Mouse (Mus musculus): Measurements from ENCODE around the gene Cyp4f39. TPM values are rescaled to one million over a fixed set of nuclear protein-coding genes. Genes with fewer than 3 reads are reported as not detected.
"Not testable (repeated sequence)": the region's sequence is repeated elsewhere in the genome, so short reads cannot be mapped to it uniquely, and the experiment has no call there.

Gene Cyp4f39
- polyA plus RNA-seq, 1 experiment from 2014 or later, result 1.4 TPM

DNA sequence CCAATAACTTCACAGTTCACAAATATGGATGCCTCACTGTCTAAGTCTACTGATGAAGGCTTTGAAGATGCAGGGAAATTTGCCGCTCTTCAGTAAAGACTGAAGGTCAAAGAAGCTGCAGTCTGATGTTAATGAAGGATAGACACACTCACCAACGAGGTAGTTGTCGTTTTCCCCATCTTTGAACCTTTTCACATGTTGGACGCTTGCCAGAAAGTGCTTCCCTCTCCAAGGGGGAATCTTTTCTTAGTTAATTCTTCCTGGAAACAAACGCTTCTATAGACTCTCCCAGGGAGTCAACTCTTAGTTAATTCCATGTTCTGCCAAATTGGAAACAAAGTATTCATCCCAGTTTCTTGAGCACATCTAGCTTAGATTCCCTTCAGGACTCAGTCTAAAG lies 63.6 kb downstream of the Cyp4f39 start:
- Histone ChIP-seq H3K4me2 (no peak overlapping the region), H3K4me3 (no peak overlapping the region), H3K36me3 (peaks cover 20% of the 10 kb centered on the region), H3K27ac (no peak overlapping the region), H3K27me3 (no peaks in the 10 kb centered on the region), H3K4me1 (replicated peaks) (no peaks in the 10 kb centered on the region), H3K9me3 (no peaks in the 10 kb centered on the region), H3K9ac (no peak overlapping the region)
- ATAC-seq (ENCODE audit: low FRiP score), result no peak
- WGBS, result 75% methylated on average over 5 of the region's 5 CpGs

DNA sequence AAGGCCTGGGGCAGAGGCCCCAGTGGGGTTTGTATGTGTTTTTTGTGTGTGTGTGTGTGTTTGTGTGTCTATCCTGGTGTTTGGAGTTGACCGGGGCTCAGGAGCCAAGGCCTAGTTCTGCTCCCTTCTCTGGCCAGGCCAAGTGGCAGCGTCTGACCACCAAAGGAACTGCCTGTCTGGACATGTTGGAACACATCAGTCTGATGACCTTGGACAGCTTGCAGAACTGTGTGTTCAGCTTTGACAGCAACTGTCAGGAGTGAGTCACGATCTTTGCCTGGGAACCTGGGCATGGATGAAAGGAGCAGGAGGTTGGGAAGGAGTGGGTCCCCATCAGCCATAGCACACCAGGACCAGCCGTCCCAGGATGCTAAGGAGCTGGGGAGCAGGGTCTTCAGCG lies 69.5 kb downstream of the Cyp4f39 start:
- no peak for ATAC-seq (ENCODE audit: low FRiP score)
- 93% methylated on average over 5 of the region's 5 CpGs for WGBS
- H3K4me3 ChIP-seq, result no peak overlapping the region
- H3K27ac ChIP-seq, result no peak overlapping the region
- no peak overlapping the region for H3K4me2 ChIP-seq
- no peaks in the 10 kb centered on the region for H3K27me3 ChIP-seq
- H3K9ac ChIP-seq, result no peak overlapping the region
- H3K4me1 ChIP-seq (replicated peaks), result no peaks in the 10 kb centered on the region
- no peaks in the 10 kb centered on the region for H3K9me3 ChIP-seq
- H3K36me3 ChIP-seq, result peaks cover 58% of the 10 kb centered on the region

DNA sequence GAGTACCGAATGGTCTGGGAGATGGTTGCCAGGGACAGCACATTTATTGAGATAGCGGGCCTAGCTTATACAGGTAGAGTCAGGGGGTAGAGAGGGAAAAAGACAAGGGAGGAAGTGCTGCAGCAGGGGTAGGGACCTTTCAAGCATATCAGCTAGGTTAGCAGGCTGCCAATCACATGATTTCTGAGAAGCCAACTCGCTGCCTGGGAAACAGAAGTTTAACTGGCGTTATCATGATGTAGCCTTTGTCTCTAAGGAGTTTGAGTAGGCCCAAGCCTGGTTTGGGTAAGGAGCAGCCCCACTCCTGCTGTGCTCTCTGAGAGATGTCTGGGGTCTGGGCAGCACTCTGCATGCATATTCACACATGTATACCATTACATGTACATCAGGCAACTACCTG lies 69.9 kb downstream of the Cyp4f39 start:
- no peaks in the 10 kb centered on the region for H3K27me3 ChIP-seq
- no peak overlapping the region for H3K9ac ChIP-seq
- peaks cover 58% of the 10 kb centered on the region for H3K36me3 ChIP-seq
- ATAC-seq (ENCODE audit: low FRiP score), result no peak
- no peaks in the 10 kb centered on the region for H3K4me1 ChIP-seq (replicated peaks)
- WGBS, result 93% methylated on average over 4 of the region's 4 CpGs
- no peak overlapping the region for H3K27ac ChIP-seq
- no peaks in the 10 kb centered on the region for H3K9me3 ChIP-seq
- H3K4me2 ChIP-seq, result no peak overlapping the region
- no peak overlapping the region for H3K4me3 ChIP-seq

DNA sequence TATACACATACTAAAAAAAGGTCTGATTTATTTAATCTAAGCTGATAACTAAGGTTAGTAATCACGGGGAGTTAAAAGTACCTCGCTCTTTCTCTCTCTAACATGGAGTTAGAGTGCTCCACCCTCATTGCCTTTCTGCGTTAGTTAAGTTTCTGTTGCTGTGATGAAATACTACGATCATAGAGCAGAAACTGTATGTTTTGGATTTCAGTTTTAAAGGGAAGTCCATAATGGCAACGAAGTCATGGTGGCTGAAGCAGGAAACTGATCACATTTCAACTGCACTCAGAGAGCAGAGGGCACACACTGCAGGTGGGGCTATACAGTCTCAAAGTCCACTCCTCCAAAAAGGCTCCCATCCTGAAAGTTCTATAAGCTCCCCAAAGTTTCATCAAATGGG lies 70.3 kb downstream of the Cyp4f39 start:
- H3K4me1 ChIP-seq (replicated peaks), result no peaks in the 10 kb centered on the region
- H3K27ac ChIP-seq, result no peak overlapping the region
- WGBS, result 92% methylated on average over 5 of the region's 5 CpGs
- ATAC-seq (ENCODE audit: low FRiP score), result no peak
- no peak overlapping the region for H3K4me2 ChIP-seq
- no peak overlapping the region for H3K9ac ChIP-seq
- peaks cover 55% of the 10 kb centered on the region for H3K36me3 ChIP-seq
- H3K9me3 ChIP-seq, result no peaks in the 10 kb centered on the region
- H3K27me3 ChIP-seq, result no peaks in the 10 kb centered on the region
- H3K4me3 ChIP-seq, result no peak overlapping the region

DNA sequence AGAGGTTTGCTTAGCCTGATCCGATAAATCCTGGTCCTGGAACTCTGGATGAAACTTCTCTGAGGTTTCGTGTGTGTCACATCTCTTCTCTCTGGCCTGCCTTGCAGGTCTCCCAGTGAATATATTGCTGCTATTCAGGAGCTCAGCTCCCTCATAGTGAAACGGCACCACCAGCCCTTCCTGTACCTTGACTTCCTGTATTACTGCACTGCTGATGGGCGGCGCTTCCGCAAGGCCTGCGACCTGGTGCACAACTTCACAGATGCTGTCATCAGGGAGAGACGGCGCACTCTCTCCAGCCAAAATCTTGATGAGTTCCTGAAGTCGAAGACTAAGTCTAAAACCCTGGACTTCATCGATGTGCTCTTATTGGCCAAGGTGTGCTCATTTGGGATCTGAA lies 71.4 kb downstream of the Cyp4f39 start:
- Histone ChIP-seq H3K4me3 (no peak overlapping the region), H3K9me3 (no peaks in the 10 kb centered on the region), H3K9ac (no peak overlapping the region), H3K4me2 (no peak overlapping the region), H3K36me3 (peaks cover 53% of the 10 kb centered on the region), H3K4me1 (replicated peaks) (peaks cover 9% of the 10 kb centered on the region), H3K27me3 (no peaks in the 10 kb centered on the region), H3K27ac (no peak overlapping the region)
- WGBS, result 94% methylated on average over 11 of the region's 11 CpGs
- ATAC-seq (ENCODE audit: low FRiP score), result no peak

DNA sequence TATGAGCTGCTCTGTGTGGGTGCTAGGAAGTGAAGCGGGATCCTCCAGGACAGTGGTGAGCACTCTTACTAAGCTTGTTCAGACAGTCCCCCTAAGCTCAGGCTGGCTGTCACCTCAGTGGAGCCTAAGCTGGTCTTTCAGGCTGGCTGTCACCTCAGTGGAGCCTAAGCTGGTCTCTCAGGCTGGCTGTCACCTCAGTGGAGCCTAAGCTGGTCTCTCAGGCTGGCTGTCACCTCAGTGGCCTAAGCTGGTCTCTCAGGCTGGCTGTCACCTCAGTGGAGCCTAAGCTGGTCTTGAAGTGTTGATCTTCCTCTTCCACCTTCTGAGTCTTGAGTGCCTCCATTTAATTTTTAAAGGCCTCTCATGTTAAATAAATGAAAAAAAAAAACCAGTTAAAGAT lies 73.8 kb downstream of the Cyp4f39 start:
- not testable (repeated sequence) for H3K27me3 ChIP-seq; H3K27ac ChIP-seq; H3K9ac ChIP-seq; H3K4me2 ChIP-seq; H3K9me3 ChIP-seq; H3K4me3 ChIP-seq; ATAC-seq (ENCODE audit: low FRiP score); H3K4me1 ChIP-seq (replicated peaks)
- H3K36me3 ChIP-seq, result peaks cover 38% of the 10 kb centered on the region
- 92% methylated on average over 1 of the region's 1 CpGs for WGBS

DNA sequence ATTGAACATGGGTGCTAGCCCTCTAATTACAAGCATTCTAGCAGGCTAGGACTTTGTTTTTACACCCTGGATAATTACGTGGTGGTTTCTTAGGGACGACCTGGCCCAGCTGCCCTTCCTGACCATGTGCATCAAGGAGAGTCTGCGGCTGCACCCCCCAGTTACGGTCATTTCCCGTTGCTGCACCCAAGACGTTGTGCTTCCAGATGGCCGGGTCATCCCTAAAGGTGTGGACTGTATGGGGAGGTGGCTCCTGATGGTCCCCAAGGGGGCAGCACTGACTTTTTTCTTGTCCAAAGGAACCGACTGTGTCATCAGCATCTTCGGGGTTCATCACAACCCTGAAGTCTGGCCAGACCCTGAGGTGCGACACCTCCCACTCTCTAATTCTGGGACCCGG lies 75.2 kb downstream of the Cyp4f39 start:
- WGBS, result 89% methylated on average over 11 of the region's 11 CpGs
- H3K36me3 ChIP-seq, result peaks cover 28% of the 10 kb centered on the region
- no peaks in the 10 kb centered on the region for H3K9me3 ChIP-seq
- H3K27me3 ChIP-seq, result no peaks in the 10 kb centered on the region
- H3K4me2 ChIP-seq, result no peak overlapping the region
- peaks cover 9% of the 10 kb centered on the region for H3K4me1 ChIP-seq (replicated peaks)
- H3K4me3 ChIP-seq, result no peak overlapping the region
- H3K9ac ChIP-seq, result no peak overlapping the region
- H3K27ac ChIP-seq, result no peak overlapping the region
- ATAC-seq (ENCODE audit: low FRiP score), result no peak

DNA sequence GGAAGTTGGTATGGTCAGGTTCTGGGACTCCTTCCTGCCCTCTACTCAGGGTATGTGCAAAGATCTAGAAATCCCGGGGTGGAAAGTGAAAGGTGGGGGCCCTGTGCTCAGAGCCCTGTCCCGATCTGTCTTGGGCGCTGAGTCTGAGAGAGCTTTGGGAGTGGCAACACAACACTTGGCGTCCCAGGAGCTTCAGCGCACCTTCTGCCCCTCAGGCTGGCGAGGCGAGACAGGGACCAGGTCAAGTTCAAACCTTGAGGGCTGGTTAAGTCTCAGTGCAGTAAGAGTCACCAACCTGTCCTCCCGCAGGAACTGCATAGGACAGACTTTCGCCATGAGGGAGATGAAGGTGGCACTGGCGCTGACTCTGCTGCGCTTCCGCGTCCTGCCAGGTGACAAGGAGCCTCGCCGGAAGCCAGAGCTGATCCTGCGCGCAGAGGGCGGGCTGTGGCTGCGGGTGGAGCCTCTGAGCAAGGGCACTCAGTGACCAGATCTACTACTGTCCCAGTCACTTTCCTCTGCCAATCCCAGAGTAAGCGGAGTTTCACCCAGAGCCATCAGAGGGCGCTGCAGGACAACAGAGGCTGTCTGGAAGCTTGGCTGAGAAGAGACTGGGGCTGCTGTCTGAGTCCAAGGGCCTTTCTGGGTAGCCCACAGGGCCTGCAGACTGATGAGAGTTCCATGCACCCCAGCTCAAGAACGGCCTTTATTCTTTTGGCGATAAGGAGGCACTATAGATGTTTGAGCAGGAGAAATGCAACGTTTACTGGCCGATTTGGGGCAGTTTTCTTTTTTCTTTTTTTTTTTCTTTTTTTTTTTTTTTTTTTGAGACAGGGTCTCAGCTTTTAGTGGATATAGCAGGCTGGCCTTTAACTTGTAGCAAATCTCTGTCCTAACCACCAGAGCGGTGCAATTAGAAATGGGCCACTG lies 76.2 kb downstream of the Cyp4f39 start:
- Histone ChIP-seq H3K4me1 (replicated peaks) (peaks cover 9% of the 10 kb centered on the region), H3K9me3 (no peaks in the 10 kb centered on the region), H3K36me3 (peaks cover 19% of the 10 kb centered on the region), H3K4me3 (0 out of 2 replicates have a peak overlapping the region, but pooled peaks have one; percentile 15), H3K27me3 (no peaks in the 10 kb centered on the region), H3K4me2 (peak overlapping the region; percentile 46), H3K27ac (no peak overlapping the region), H3K9ac (peak overlapping the region; percentile 59; the same call in 1 of the 2 replicates)
- ATAC-seq (ENCODE audit: low FRiP score), result peak; percentile 59
- WGBS, result 20% methylated on average over 26 of the region's 26 CpGs

DNA sequence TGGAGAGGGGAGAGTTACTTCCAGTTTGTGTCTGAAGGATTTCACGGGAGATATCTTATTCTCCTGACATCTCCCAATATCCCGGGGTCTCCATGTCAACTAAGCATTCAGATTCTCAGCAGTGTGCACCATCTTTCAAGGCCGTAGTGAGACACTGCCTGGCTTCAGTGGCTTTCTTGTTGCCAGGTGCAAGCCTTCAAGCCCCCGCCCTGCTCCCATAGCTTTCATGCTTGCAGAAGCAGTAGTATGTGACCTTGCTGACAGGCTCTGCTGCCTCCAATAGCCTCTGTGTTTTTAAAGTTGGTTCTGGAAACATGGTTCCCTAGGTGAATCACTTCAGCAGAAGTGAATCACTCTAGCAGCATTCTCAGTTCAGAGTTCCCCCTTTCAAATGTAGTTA lies 79.8 kb downstream of the Cyp4f39 start:
- H3K9ac ChIP-seq; H3K27me3 ChIP-seq; H3K4me2 ChIP-seq; H3K4me3 ChIP-seq; H3K27ac ChIP-seq; H3K36me3 ChIP-seq; ATAC-seq (ENCODE audit: low FRiP score); H3K9me3 ChIP-seq: not testable (repeated sequence)
- peaks cover 21% of the 10 kb centered on the region for H3K4me1 ChIP-seq (replicated peaks)
- WGBS, result 55% methylated on average over 4 of the region's 4 CpGs

DNA sequence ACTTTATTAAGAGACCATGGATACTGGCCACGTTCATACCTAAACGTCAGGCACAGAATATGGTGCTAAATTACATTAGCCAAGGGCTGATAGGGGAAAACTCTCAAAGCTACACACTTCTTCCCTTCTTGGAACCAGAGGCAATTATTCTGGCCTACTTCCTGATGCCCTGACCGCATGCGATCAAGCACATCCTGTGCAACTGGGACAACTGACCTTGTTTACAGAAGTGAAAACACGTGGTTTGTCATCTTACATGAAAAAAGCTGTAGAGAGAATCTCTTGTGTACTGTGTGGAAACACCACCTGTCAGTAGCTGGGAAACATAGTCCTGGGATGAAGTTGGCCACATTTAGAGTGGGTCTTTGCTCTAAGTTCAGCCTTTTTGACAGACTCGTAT lies 81.5 kb downstream of the Cyp4f39 start:
- Histone ChIP-seq H3K9ac (no peak overlapping the region), H3K36me3 (no peaks in the 10 kb centered on the region), H3K9me3 (no peaks in the 10 kb centered on the region), H3K27me3 (no peaks in the 10 kb centered on the region), H3K27ac (no peak overlapping the region), H3K4me3 (no peak overlapping the region), H3K4me2 (no peak overlapping the region), H3K4me1 (replicated peaks) (peaks cover 16% of the 10 kb centered on the region)
- no peak for ATAC-seq (ENCODE audit: low FRiP score)
- WGBS, result 85% methylated on average over 6 of the region's 6 CpGs

DNA sequence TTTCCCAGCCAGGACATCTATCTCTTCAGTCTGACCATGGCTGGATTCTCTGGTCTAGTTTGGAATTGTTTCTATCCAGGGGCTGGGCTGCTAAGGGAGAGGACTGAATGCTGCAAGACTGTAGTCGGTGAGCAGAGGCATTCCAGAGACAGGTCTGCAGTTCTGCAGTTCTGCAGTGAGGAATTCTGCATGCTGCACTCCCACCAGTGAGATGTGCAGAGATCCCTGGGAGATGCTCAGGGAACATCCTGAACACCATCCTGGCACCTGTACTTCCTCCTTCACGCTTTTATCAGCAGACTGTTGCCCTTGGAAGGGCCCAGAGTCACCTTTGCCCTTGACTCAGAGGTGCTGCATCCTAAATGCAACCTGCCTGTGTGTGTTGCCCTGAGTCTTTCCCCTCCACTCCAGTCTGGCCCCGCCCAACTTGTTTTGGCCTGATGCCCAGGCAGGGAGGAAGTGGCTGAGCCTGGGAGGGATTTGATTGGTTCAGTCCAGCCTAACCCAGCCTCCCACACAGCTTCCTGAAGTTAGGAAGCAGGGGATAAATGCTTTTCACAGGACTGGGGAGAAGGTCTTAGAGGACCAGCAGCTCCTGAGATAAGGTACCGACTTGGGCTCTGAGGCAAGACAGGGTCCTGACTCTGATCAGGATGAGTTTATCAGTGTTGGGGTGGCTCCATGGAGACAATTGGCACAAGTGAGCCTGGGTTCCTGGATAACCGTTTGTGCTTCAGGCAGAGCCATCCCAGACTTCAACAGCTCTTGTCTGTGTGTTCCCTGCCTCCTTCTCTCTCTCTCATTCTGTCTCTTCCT lies 83.7 kb downstream of the Cyp4f39 start, which contains the start of gene Cyp4f16:
TSS of gene Cyp4f16 (plus strand) at position 508 of the 816 bp plus-strand sequence.
- not testable (repeated sequence) for H3K36me3 ChIP-seq, H3K9me3 ChIP-seq, H3K27ac ChIP-seq, H3K27me3 ChIP-seq
- WGBS, result 13% methylated on average over 5 of the region's 5 CpGs
- Histone ChIP-seq H3K9ac (peak within 1 kb of the TSS; percentile 68), H3K4me1 (replicated peaks) (peaks cover 16% of the 10 kb centered on the region), H3K4me3 (peak within 1 kb of the TSS; percentile 46), H3K4me2 (peak within 1 kb of the TSS; percentile 60)
- peak; percentile 95 for ATAC-seq (ENCODE audit: low FRiP score)

DNA sequence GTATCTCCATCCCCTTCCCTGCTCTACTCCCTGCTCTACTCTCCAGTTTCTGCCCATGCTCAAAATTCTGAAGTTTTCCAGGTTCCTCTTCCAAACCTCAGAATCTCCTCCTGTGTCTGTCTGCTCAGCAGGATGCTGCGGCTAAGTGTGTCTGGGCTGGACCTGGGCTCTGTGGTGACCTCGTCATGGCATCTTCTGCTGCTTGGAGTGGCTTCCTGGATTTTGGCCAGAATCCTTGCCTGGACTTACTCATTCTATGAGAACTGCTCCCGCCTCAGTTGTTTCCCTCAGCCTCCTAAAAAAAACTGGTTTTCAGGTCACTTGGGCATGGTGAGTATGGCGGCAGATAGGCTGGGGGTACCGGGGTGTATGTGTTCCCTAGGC lies 84.3 kb downstream of the Cyp4f39 start:
- no peaks in the 10 kb centered on the region for H3K27me3 ChIP-seq
- ATAC-seq (ENCODE audit: low FRiP score), result no peak
- peaks cover 16% of the 10 kb centered on the region for H3K4me1 ChIP-seq (replicated peaks)
- H3K27ac ChIP-seq, result no peak overlapping the region
- H3K9ac ChIP-seq, result peak overlapping the region; percentile 68
- WGBS, result 71% methylated on average over 5 of the region's 5 CpGs
- peak overlapping the region; percentile 60 for H3K4me2 ChIP-seq
- peak overlapping the region; percentile 46 for H3K4me3 ChIP-seq
- no peaks in the 10 kb centered on the region for H3K36me3 ChIP-seq
- no peaks in the 10 kb centered on the region for H3K9me3 ChIP-seq
